Comparison of ENCODE assay signal across 31 mouse cellular contexts in genomic region chr19:6903031-6903430, GRCm38 (mm10). TPM values are rescaled to one million over a fixed set of nuclear protein-coding genes. Genes with fewer than 3 reads are reported as not detected.
DNase-seq lines count a peak whose midpoint lies in the region; ATAC-seq and TF ChIP-seq lines count a peak whose summit lies in the region.
"Had no signal": no experiment of that assay in that cellular context is flagged by ENCODE, and none has a peak within 500 bp of the region (broad histone marks: within the 10 kb centered on the region; RNA-seq: fewer than 3 reads in every experiment).

No protein-coding gene starts in this region.

- H3K9me3 ChIP-seq in heart, embryonic 10.5 days = 0 out of 2 replicates have a peak, but pooled peaks cover 5% of the 10 kb centered on the region
- H3K9me3 ChIP-seq in kidney, embryonic 14.5 days (ENCODE audit: control insufficient read depth, low read length) = no peaks in the 10 kb centered on the region
- no peaks in the 10 kb centered on the region for H3K9me3 ChIP-seq in kidney, postnatal 0 days (replicated peaks; ENCODE audit: low read length)
- H3K9me3 ChIP-seq: embryonic facial prominence, embryonic 12.5 days; embryonic facial prominence, embryonic 15.5 days; hindbrain, embryonic 13.5 days had no signal

- H3K4me1 ChIP-seq in heart, embryonic 10.5 days = peaks cover 8% of the 10 kb centered on the region
- H3K4me1 ChIP-seq in kidney, adult 2 months (ENCODE audit: control insufficient read depth, insufficient read depth, low read length) = peaks cover 41% of the 10 kb centered on the region; the same call in 1 of the 2 replicates
- peaks cover 6% of the 10 kb centered on the region; the same call in 1 of the 2 replicates for H3K4me1 ChIP-seq in kidney, embryonic 14.5 days (ENCODE audit: control insufficient read depth, insufficient read depth, low read length)
- peaks cover 7% of the 10 kb centered on the region for H3K4me1 ChIP-seq in kidney, postnatal 0 days (replicated peaks; ENCODE audit: insufficient read depth, low read length)

- no peaks in the 10 kb centered on the region for H3K27me3 ChIP-seq in heart, embryonic 10.5 days (ENCODE audit: insufficient read depth, poor library complexity, severe bottlenecking)
- no peaks in the 10 kb centered on the region for H3K27me3 ChIP-seq in kidney, adult 2 months (replicated peaks; ENCODE audit: control insufficient read depth, insufficient read depth, low read length)
- no peaks in the 10 kb centered on the region; the same call in 1 of the 2 replicates for H3K27me3 ChIP-seq in kidney, embryonic 14.5 days (ENCODE audit: control insufficient read depth, insufficient read depth, low read length)
- H3K27me3 ChIP-seq in kidney, postnatal 0 days (ENCODE audit: insufficient read depth, low read length) = no peaks in the 10 kb centered on the region
- H3K27me3 ChIP-seq: CH12.LX; embryonic facial prominence, embryonic 12.5 days; embryonic facial prominence, embryonic 15.5 days; heart, embryonic 13.5 days; hindbrain, embryonic 13.5 days had no signal

- 97% methylated on average over 1 of the region's 1 CpGs for WGBS in heart, embryonic 10.5 days
- 43% methylated on average over 1 of the region's 1 CpGs for WGBS in kidney, adult 2 months
- WGBS in kidney, embryonic 14.5 days = 86% methylated on average over 1 of the region's 1 CpGs
- WGBS in kidney, postnatal 0 days = 70% methylated on average over 1 of the region's 1 CpGs

- no peak overlapping the region for H3K9ac ChIP-seq in kidney, embryonic 14.5 days (ENCODE audit: low read depth, low read length)
- no peak overlapping the region for H3K9ac ChIP-seq in kidney, postnatal 0 days (ENCODE audit: low read depth, low read length)
- H3K9ac ChIP-seq: embryonic facial prominence, embryonic 12.5 days; embryonic facial prominence, embryonic 15.5 days; forebrain, postnatal 0 days; heart, embryonic 13.5 days; hindbrain, embryonic 13.5 days had no signal

- peak; percentile 50 for DNase-seq in heart, embryonic 10.5 days (ENCODE audit: low spot score)
- no peak for DNase-seq in heart, postnatal 4 days
- peak; percentile 86 for DNase-seq in kidney, adult 2 months
- DNase-seq in kidney, postnatal 0 days (ENCODE audit: low spot score) = no peak
- peak; percentile 60 to 72 for DNase-seq in kidney, postnatal 25 days
- no peak for DNase-seq in right cerebral cortex, postnatal 10 days (ENCODE audit: low spot score in 2 of 2)
- no peak for DNase-seq in thymus, postnatal 0 days (ENCODE audit: low spot score)
- DNase-seq: adrenal gland, adult 8-10 months; adrenal gland, postnatal 36 days; B cell, adult 2 months; cerebellum, adult 18-20 months; cerebellum, adult 9-10 months; cerebellum, postnatal 14 days; forebrain, postnatal 0 days; gastrocnemius, adult 2 months; gastrocnemius, postnatal 14 days; heart, adult 18-20 months had no signal

- H3K4me3 ChIP-seq in heart, embryonic 10.5 days = no peak overlapping the region
- H3K4me3 ChIP-seq in kidney, adult 2 months (ENCODE audit: insufficient read depth, low read depth, low read length) = no peak overlapping the region
- no peak overlapping the region for H3K4me3 ChIP-seq in kidney, embryonic 14.5 days (ENCODE audit: low read length)
- no peak overlapping the region for H3K4me3 ChIP-seq in kidney, postnatal 0 days (replicated peaks; ENCODE audit: low read depth, low read length)
- H3K4me3 ChIP-seq: embryonic facial prominence, embryonic 12.5 days; embryonic facial prominence, embryonic 15.5 days; gastrocnemius, adult 2 months; heart, embryonic 13.5 days; hindbrain, embryonic 10.5 days; hindbrain, embryonic 13.5 days had no signal

- H3K36me3 ChIP-seq in heart, embryonic 10.5 days = peaks cover 33% of the 10 kb centered on the region
- H3K36me3 ChIP-seq in kidney, adult 2 months (ENCODE audit: control insufficient read depth, insufficient read depth, low read length) = no peaks in the 10 kb centered on the region; the same call in 1 of the 2 replicates
- H3K36me3 ChIP-seq in kidney, embryonic 14.5 days (ENCODE audit: control insufficient read depth, insufficient read depth, low read length) = peaks cover 23% of the 10 kb centered on the region
- H3K36me3 ChIP-seq in kidney, postnatal 0 days (ENCODE audit: insufficient read depth, low read length) = peaks cover 22% of the 10 kb centered on the region; the same call in 1 of the 2 replicates

- ATAC-seq in kidney, embryonic 14.5 days (ENCODE audit: low FRiP score, low TSS enrichment) = no peak
- ATAC-seq in kidney, postnatal 0 days (replicated peaks; ENCODE audit: low FRiP score, low read depth) = no peak
- ATAC-seq: forebrain, embryonic 14.5 days; forebrain, postnatal 0 days; hindbrain, embryonic 16.5 days had no signal

- no peak for TF ChIP-seq POLR2A in kidney, adult 2 months (IDR thresholded peaks at IDR 0.05; ENCODE audit: low read depth, low read length)

- H3K27ac ChIP-seq in heart, embryonic 10.5 days = no peak overlapping the region
- peak overlapping the region; percentile 81 for H3K27ac ChIP-seq in kidney, adult 2 months (ENCODE audit: insufficient read depth, low read depth, low read length)
- no peak overlapping the region for H3K27ac ChIP-seq in kidney, embryonic 14.5 days (ENCODE audit: low read depth, low read length)
- peak overlapping the region; percentile 31; the same call in 1 of the 2 replicates for H3K27ac ChIP-seq in kidney, postnatal 0 days
- H3K27ac ChIP-seq: embryonic facial prominence, embryonic 12.5 days; embryonic facial prominence, embryonic 15.5 days; gastrocnemius, adult 2 months; heart, embryonic 13.5 days; hindbrain, embryonic 10.5 days; hindbrain, embryonic 13.5 days had no signal

- no peak overlapping the region for H3K4me2 ChIP-seq in kidney, embryonic 14.5 days (replicated peaks; ENCODE audit: low read depth, low read length)
- H3K4me2 ChIP-seq in kidney, postnatal 0 days (ENCODE audit: low read length) = no peak overlapping the region
- H3K4me2 ChIP-seq: embryonic facial prominence, embryonic 12.5 days; embryonic facial prominence, embryonic 15.5 days; heart, embryonic 13.5 days; hindbrain, embryonic 13.5 days had no signal

- no peak for TF ChIP-seq CTCF in kidney, adult 2 months (conservative IDR thresholded peaks at IDR 0.05; ENCODE audit: insufficient read depth, insufficient read length, low read depth, low read length)
- TF ChIP-seq CTCF in kidney, postnatal 0 days (IDR thresholded peaks at IDR 0.05; ENCODE audit: low read depth) = no peak

RNA-seq across cellular contexts. Expression of gene Trmt112, which starts 6.5 kb away (rescaled TPM):
- polyA plus RNA-seq in heart, embryonic 10.5 days (2016; fragmentation: Nextera tagmentation; extraction: Ambion mirVana) = 89.9 and 116 TPM in 2 replicates
- 10 to 100 TPM; 34.4 to 35.5 TPM for total RNA-seq in heart, postnatal 4 days (2021)
- 133 and 146 TPM in 2 replicates for polyA plus RNA-seq in kidney, adult 2 months (2012; rRNA removed)
- 164 and 181 TPM in 2 replicates for polyA plus RNA-seq in kidney, embryonic 14.5 days (2014; fragmentation: Nextera tagmentation; extraction: Ambion mirVana)
- 137 and 142 TPM in 2 replicates for polyA plus RNA-seq in kidney, postnatal 0 days (2015; fragmentation: Nextera tagmentation; extraction: Ambion mirVana)
- polyA plus RNA-seq in thymus, postnatal 0 days (2015; fragmentation: Nextera tagmentation; extraction: Ambion mirVana) = 234 and 240 TPM in 2 replicates

RNA-seq across cellular contexts. Expression of gene Prdx5, which starts 6.9 kb away (rescaled TPM):
- polyA plus RNA-seq in heart, embryonic 10.5 days (2016; fragmentation: Nextera tagmentation; extraction: Ambion mirVana) = 166 and 169 TPM in 2 replicates
- 100 to 1,000 TPM; 309 to 336 TPM for total RNA-seq in heart, postnatal 4 days (2021)
- 1,575 and 2,285 TPM in 2 replicates for polyA plus RNA-seq in kidney, adult 2 months (2012; rRNA removed)
- polyA plus RNA-seq in kidney, embryonic 14.5 days (2014; fragmentation: Nextera tagmentation; extraction: Ambion mirVana) = 177 and 235 TPM in 2 replicates
- 822 and 884 TPM in 2 replicates for polyA plus RNA-seq in kidney, postnatal 0 days (2015; fragmentation: Nextera tagmentation; extraction: Ambion mirVana)
- polyA plus RNA-seq in thymus, postnatal 0 days (2015; fragmentation: Nextera tagmentation; extraction: Ambion mirVana) = 276 and 282 TPM in 2 replicates

RNA-seq across cellular contexts. Expression of gene Esrra, which starts 18.6 kb away (rescaled TPM):
- polyA plus RNA-seq in heart, embryonic 10.5 days (2016; fragmentation: Nextera tagmentation; extraction: Ambion mirVana) = 23.1 and 29.4 TPM in 2 replicates
- total RNA-seq in heart, postnatal 4 days (2021) = 100 to 1,000 TPM; 111 to 119 TPM
- 134 and 155 TPM in 2 replicates for polyA plus RNA-seq in kidney, adult 2 months (2012; rRNA removed)
- 5.2 and 9.0 TPM in 2 replicates for polyA plus RNA-seq in kidney, embryonic 14.5 days (2014; fragmentation: Nextera tagmentation; extraction: Ambion mirVana)
- 22.7 and 23.0 TPM in 2 replicates for polyA plus RNA-seq in kidney, postnatal 0 days (2015; fragmentation: Nextera tagmentation; extraction: Ambion mirVana)
- polyA plus RNA-seq in thymus, postnatal 0 days (2015; fragmentation: Nextera tagmentation; extraction: Ambion mirVana) = 11.4 and 13.7 TPM in 2 replicates

RNA-seq across cellular contexts. Expression of gene Catsperz, which starts 22.1 kb away (rescaled TPM):
- 2.3 and 2.4 TPM in 2 replicates for polyA plus RNA-seq in heart, embryonic 10.5 days (2016; fragmentation: Nextera tagmentation; extraction: Ambion mirVana)
- total RNA-seq in heart, postnatal 4 days (2021) = not detected
- 0.44 and 0.99 TPM in 2 replicates for polyA plus RNA-seq in kidney, adult 2 months (2012; rRNA removed)
- polyA plus RNA-seq in kidney, embryonic 14.5 days (2014; fragmentation: Nextera tagmentation; extraction: Ambion mirVana) = 2.1 and 3.8 TPM in 2 replicates
- 3.9 and 4.0 TPM in 2 replicates for polyA plus RNA-seq in kidney, postnatal 0 days (2015; fragmentation: Nextera tagmentation; extraction: Ambion mirVana)
- polyA plus RNA-seq in thymus, postnatal 0 days (2015; fragmentation: Nextera tagmentation; extraction: Ambion mirVana) = 7.4 and 8.0 TPM in 2 replicates
- total RNA-seq: adrenal gland, adult 8-10 months; adrenal gland, postnatal 36 days; CH12.LX; common myeloid progenitor, adult 5-6 weeks; gastrocnemius, adult 2 months; gastrocnemius, postnatal 14 days; gastrocnemius, postnatal 4 days; heart, adult 18-20 months; heart, postnatal 25 days had no signal
- polyA plus RNA-seq: forebrain, embryonic 11.5 days; G1E; hindbrain, embryonic 10.5 days had no signal

RNA-seq across cellular contexts. Expression of gene Kcnk4, which starts 31.3 kb away (rescaled TPM):
- 0.25 and 0.32 TPM in 2 replicates for polyA plus RNA-seq in heart, embryonic 10.5 days (2016; fragmentation: Nextera tagmentation; extraction: Ambion mirVana)
- under 1 TPM in 1 of 2 experiments, not detected in 1; 0.56 TPM for total RNA-seq in heart, postnatal 4 days (2021)
- polyA plus RNA-seq in kidney, adult 2 months (2012; rRNA removed) = 0.07 and 0.08 TPM in 2 replicates
- 0.12 and 0.51 TPM in 2 replicates for polyA plus RNA-seq in kidney, embryonic 14.5 days (2014; fragmentation: Nextera tagmentation; extraction: Ambion mirVana)
- polyA plus RNA-seq in kidney, postnatal 0 days (2015; fragmentation: Nextera tagmentation; extraction: Ambion mirVana) = 0.46 and 0.69 TPM in 2 replicates
- 3.6 and 5.0 TPM in 2 replicates for polyA plus RNA-seq in thymus, postnatal 0 days (2015; fragmentation: Nextera tagmentation; extraction: Ambion mirVana)
- total RNA-seq: common myeloid progenitor, adult 5-6 weeks; G1E; gastrocnemius, adult 2 months; gastrocnemius, postnatal 14 days; heart, adult 18-20 months had no signal
- polyA plus RNA-seq: forebrain, embryonic 11.5 days; hindbrain, embryonic 10.5 days had no signal

Comparison
In these comparisons a context has a peak if more than half of its experiments do, and no peak if none do; other contexts are left out.
1. DNase-seq: peak in heart, embryonic 10.5 days (single experiment), kidney, adult 2 months (single experiment) and kidney, postnatal 25 days (2 of 2); none in heart, postnatal 4 days (single experiment), kidney, postnatal 0 days (single experiment), right cerebral cortex, postnatal 10 days (0 of 2) and thymus, postnatal 0 days (single experiment).
2. H3K27ac ChIP-seq: peak in kidney, adult 2 months (single experiment) and kidney, postnatal 0 days (single experiment); none in heart, embryonic 10.5 days (single experiment) and kidney, embryonic 14.5 days (single experiment).